Mouse (Mus musculus) brain, embryonic 18.5 days (tissue): ENCODE measurements around the gene Plod1.

Experiments used
- DNase-seq: peaks from one replicate; pipeline ENCODE4 v3.0.0-alpha.2; 2012; ENCODE audit warnings: low read depth, low spot score

The Plod1 gene

GRCm38 (mm10) chr4:147938148-147939096, 1.9 kb upstream of the Plod1 start:
- DNase-seq = no peak

- DNase-seq = no peak
These were observed 919 bp upstream of the Plod1 start for GRCm38 (mm10) chr4:147937486-147937885.

- no peak for DNase-seq
These were observed 454 bp upstream of the Plod1 start for GRCm38 (mm10) chr4:147937021-147937420.

GRCm38 (mm10) chr4:147935904-147936303, 663 bp downstream of the Plod1 start:
- DNase-seq = no peak

GRCm38 (mm10) chr4:147934611-147935010, 2.0 kb downstream of the Plod1 start:
- DNase-seq = no peak

- no peak for DNase-seq
These were observed 2.4 kb downstream of the Plod1 start for GRCm38 (mm10) chr4:147934134-147934533.

- DNase-seq = no peak
These were observed 5.6 kb downstream of the Plod1 start for GRCm38 (mm10) chr4:147930946-147931345.

- no peak for DNase-seq
These were observed 8.0 kb downstream of the Plod1 start for GRCm38 (mm10) chr4:147928540-147928939.

GRCm38 (mm10) chr4:147928136-147928535, 8.4 kb downstream of the Plod1 start:
- DNase-seq = no peak

GRCm38 (mm10) chr4:147927705-147928104, 8.9 kb downstream of the Plod1 start:
- DNase-seq = no peak

GRCm38 (mm10) chr4:147922341-147922740, 14.2 kb downstream of the Plod1 start:
- DNase-seq = no peak

GRCm38 (mm10) chr4:147920973-147921372, 15.6 kb downstream of the Plod1 start:
- no peak for DNase-seq

GRCm38 (mm10) chr4:147918459-147919121, 18.0 kb downstream of the Plod1 start:
- DNase-seq = no peak

GRCm38 (mm10) chr4:147909486-147909885, 27.1 kb downstream of the Plod1 start:
- DNase-seq = no peak

GRCm38 (mm10) chr4:147906230-147906629, 30.3 kb downstream of the Plod1 start:
- DNase-seq = no peak

GRCm38 (mm10) chr4:147905090-147905659, 31.4 kb downstream of the Plod1 start:
- no peak for DNase-seq

- DNase-seq = peak; percentile 81
These were observed 32.1 kb downstream of the Plod1 start, which contains the start of gene Mfn2 for GRCm38 (mm10) chr4:147904313-147905089. TSS of gene Mfn2 (minus strand) at chr4:147904704.

- no peak for DNase-seq
These were observed 33.0 kb downstream of the Plod1 start for GRCm38 (mm10) chr4:147903601-147904000.

GRCm38 (mm10) chr4:147902906-147903500, 33.6 kb downstream of the Plod1 start:
- no peak for DNase-seq

- DNase-seq = no peak
These were observed 36.1 kb downstream of the Plod1 start for GRCm38 (mm10) chr4:147900452-147900851.

GRCm38 (mm10) chr4:147897348-147897747, 39.2 kb downstream of the Plod1 start:
- DNase-seq = no peak
